Mouse (Mus musculus): ENCODE measurements at regions not wholly inside any gene's neighbourhood (a gene's known extent, or its start where the extent isn't known, plus 50 kb on each side); places are given as distances from the start of the nearest gene placed in this dataset.

DNA sequence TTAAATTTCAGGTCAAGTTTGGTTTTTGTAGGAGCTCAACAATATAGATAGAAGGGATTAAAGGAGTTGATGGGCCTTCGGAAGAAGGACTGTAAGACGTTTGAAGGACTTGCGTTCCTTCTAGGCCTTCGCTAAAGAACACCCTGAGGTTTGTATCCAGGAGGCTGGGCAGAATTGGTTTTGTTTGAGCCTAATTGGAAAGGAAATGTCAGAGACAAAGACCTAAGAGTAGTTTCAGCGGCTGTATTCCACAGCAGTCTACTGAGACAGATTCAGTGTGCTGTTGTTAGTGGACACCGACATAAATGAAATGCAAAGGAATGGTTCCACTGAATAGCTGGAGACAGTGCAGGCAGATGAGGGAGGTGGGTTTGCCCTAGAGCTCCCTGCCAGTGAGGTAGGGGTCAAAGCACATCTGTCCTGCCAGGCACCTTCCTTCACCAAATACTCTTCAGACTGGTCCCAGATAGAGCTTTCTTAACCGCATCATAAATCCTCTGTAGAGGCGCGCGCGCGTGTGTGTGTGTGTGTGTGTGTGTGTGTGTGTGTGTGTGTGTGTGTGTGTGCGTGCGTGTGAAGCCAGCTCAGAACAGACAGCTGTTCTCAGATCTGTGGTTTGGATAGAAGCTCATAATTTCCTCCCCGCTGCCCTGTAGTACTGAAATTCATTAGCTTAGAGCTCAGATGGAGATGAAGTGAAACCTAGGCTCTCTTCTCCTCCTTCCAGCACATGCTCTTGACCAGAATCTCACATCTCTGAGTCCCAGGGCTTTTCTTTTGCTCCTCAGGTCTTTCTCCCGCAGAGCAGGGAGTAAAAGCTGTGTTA, 209.7 kb downstream of the Ktn1 start:
- DNase-seq (ENCODE audit: extremely low read depth, low read depth, low spot score): no peak

GRCm38 (mm10) chr14:47862556-47862955, 214.3 kb downstream of the Ktn1 start:
- DNase-seq (ENCODE audit: extremely low read depth, low read depth, low spot score): no peak

GRCm38 (mm10) chr14:47863067-47863466, 214.8 kb downstream of the Ktn1 start:
- peak; percentile 84 for DNase-seq (ENCODE audit: extremely low read depth, low read depth, low spot score)

DNA sequence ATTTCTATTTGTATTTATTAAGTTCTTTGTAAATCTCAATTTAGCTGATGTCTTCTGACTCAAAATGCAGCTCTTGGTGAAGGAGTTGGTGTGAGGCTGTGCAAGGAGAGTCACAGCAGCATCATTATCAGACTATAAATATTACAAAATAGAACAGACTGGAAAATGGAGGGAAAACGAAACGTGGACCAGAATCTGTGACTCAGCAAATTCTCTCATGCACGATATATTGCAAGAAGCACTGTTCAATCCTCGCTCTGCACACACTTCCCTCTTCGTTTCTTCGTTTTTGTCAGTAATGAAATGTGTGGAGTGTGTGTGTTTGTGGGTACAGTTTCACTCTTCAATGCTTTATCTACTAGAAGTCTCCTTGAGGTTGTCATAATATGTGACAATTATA, 215.5 kb downstream of the Ktn1 start:
- DNase-seq (ENCODE audit: extremely low read depth, low read depth, low spot score): no peak

DNA sequence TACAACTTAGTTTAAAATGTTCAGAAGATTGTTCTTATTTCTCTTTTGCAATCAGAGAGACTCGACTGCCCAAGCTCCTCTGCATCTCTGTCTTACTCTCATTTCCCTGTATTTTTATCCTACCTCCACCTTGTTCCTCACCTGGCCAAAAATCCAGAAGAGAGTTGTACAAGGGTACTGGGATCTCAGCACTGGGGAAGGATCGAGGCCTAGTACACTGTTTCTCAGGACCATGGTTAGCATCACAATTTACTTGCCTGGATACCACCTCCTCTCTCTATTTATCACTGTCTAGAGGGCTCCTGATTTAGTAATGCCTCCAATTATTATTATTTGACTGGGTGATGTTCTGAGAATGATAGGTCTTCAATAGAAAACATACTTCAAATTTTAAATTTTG, 218.8 kb downstream of the Ktn1 start:
- no peak for DNase-seq (ENCODE audit: extremely low read depth, low read depth, low spot score)

GRCm38 (mm10) chr14:47868258-47868780, 220.1 kb downstream of the Ktn1 start:
- DNase-seq (ENCODE audit: extremely low read depth, low read depth, low spot score): no peak

DNA sequence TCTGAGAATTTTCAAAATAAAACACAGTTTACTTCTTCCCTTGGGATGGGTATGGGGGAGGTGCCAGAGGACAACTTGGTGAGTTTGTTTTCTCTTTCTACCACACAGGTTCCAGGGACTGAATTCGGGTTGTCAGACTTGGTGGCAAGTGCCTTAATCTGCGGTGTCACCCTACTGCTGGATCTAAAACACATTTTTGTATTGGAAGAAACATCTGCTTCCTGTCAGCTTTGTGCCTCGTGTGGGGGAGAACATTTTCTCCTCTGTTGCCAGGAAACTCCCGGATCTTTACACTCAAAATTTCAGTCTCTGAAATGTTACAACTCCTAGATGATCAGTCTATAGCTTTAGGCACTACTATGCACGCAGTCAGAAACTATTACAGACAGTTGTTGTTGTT, 228.3 kb downstream of the Ktn1 start:
- no peak for DNase-seq (ENCODE audit: extremely low read depth, low read depth, low spot score)

GRCm38 (mm10) chr14:47877167-47877566, 228.9 kb downstream of the Ktn1 start:
- no peak for DNase-seq (ENCODE audit: extremely low read depth, low read depth, low spot score)

GRCm38 (mm10) chr14:47877771-47878443, 229.7 kb downstream of the Ktn1 start:
- no peak for DNase-seq (ENCODE audit: extremely low read depth, low read depth, low spot score)

DNA sequence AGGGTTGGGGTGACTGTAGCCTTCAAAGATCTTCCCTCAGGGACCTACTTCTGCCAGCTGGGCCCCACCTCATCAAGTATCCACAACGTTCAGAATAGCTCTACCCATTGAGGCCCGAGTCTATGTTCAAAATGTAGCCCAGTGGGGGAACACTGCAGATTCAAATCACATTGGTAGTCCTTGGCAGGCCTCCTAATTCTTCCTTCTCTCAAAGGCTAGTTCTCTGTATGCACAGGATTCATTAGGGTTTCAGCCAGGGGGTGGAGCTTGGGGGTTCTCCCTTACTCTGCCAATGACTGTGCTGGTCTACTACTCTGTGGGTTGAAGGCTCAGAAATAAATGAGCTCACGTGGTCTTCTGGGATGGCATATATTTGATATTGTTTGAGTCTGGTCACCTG, 235.3 kb upstream of the Peli2 start:
- DNase-seq (ENCODE audit: extremely low read depth, low read depth, low spot score): no peak

- no peak for DNase-seq (ENCODE audit: extremely low read depth, low read depth, low spot score)
These were observed 230.1 kb upstream of the Peli2 start for GRCm38 (mm10) chr14:47890251-47891198.

GRCm38 (mm10) chr14:47896581-47896980, 224.0 kb upstream of the Peli2 start:
- DNase-seq (ENCODE audit: extremely low read depth, low read depth, low spot score): no peak

DNA sequence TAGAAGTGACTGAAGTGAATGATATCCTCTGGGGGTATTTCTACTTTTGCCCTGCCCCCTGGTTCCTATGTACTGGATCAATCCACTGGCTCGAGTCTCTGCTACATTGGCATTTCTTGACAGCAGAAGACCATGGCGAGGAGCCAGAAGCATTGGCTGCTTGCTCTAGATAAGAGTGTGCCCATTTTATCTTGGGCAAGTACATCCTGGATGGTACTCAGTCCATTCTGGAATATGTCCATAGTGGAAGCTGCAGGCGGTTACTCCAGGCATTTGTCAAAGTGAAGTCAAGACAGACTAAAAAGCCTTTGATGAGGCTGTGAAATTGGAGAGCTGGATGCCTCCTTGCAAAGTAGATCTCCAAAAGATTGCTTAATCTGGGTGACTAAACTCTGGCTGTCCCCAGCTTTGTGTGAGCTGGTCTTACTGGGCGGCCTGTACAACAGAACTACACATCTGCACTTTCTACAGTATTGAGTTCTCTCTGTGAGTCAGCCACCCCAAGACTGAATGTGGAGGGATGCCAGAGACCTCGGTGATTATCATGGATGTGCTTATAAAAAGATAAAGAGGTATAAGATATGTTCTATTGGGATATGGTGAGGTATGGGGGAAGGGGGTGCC, 222.6 kb upstream of the Peli2 start:
- peak; percentile 62 for DNase-seq (ENCODE audit: extremely low read depth, low read depth, low spot score)

GRCm38 (mm10) chr14:47898605-47899004, 222.0 kb upstream of the Peli2 start:
- no peak for DNase-seq (ENCODE audit: extremely low read depth, low read depth, low spot score)

- no peak for DNase-seq (ENCODE audit: extremely low read depth, low read depth, low spot score)
These were observed 215.3 kb upstream of the Peli2 start for GRCm38 (mm10) chr14:47905334-47905733.

DNA sequence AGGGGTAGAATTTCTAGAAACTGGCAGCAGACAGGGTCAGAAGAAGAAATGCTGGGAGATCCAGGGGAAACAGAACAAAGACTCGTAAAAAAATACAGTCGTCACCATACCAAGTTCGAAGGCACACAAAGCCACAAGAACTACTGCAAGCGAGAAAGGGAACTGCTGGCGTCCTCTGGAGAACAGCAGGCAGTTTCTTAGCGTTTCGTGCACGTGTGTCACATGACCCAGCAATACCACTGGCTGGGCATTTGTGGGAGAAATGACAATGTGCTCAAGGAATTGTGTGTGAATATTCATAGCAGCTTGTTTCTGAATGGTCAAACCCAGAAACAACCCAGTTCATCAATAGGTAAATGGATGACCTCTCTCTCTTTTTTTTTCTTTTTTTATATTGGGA, 211.5 kb upstream of the Peli2 start:
- DNase-seq (ENCODE audit: extremely low read depth, low read depth, low spot score): no peak

DNA sequence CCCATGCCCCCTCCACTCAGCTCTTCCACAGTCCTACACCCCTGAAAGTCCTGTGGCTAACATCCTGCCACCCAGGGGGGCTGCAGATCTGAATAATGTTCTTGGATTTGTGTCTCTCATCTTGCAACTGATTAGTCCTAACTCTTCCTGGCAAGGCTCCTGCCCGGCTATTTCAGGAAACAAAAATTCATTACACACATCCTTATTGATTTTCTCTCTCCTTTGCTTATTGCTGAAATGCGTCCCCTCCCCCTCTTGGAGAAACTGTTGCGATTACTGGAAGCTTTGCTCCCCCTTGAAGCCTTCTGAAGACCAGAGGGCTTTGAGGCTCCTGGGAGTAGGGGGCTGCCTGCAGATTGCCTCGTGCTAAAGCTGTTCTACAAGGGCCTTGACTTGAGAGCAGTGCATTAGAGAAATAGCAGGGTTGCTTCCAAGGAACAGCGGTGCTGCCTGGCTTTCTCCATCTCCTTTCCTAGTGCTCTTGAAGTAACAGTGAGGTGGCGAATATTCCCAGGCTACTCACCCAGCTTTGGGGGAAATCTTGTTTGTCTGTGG, 209.8 kb upstream of the Peli2 start:
- DNase-seq (ENCODE audit: extremely low read depth, low read depth, low spot score): no peak

GRCm38 (mm10) chr14:47911546-47912545, 208.8 kb upstream of the Peli2 start:
- no peak for DNase-seq (ENCODE audit: extremely low read depth, low read depth, low spot score)

DNA sequence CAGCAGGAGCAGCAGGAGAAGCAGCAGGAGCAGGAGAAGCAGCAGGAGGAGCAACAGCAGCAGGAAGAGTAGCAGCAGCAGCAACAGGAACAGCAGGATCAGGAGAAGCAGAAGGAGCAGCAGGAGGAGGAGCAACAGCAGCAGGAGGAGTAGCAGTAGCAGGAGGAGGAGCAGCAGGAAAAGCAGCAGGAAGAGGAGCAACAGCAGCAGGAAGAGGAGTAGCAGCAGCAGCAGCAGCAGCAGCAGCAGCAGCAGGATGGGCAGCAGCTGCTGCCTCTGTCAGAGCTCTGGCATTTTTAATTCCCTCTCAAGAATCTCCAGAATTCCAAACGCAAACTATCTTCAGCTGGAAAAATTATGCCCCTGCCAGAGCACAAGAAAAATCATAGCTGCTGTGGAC, 205.0 kb upstream of the Peli2 start:
- no peak for DNase-seq (ENCODE audit: extremely low read depth, low read depth, low spot score)

Measured in fat pad, adult 2 months (tissue).